Mouse (Mus musculus): ENCODE results near the gene 1700022I11Rik. TPM values are rescaled to one million over a fixed set of nuclear protein-coding genes. Genes with fewer than 3 reads are reported as not detected.

1700022I11Rik gene
- polyA plus RNA-seq, 1 experiment from 2014 or later = 1.7 TPM

GRCm38 (mm10) chr4:43010161-43011038 lies 41.0 kb downstream of the 1700022I11Rik start, which contains the start of gene Fancg:
Fancg (minus strand) TSS chr4:43010506.
- Histone ChIP-seq H3K4me2 (peak within 1 kb of the TSS; percentile 69), H3K9me3 (no peaks in the 10 kb centered on the region), H3K27me3 (replicated peaks) (no peaks in the 10 kb centered on the region), H3K4me3 (replicated peaks) (peak within 1 kb of the TSS; percentile 89), H3K27ac (no peak within 1 kb of the TSS), H3K4me1 (peaks cover 12% of the 10 kb centered on the region; the same call in 1 of the 2 replicates), H3K9ac (peak within 1 kb of the TSS; percentile 57), H3K36me3 (no peaks in the 10 kb centered on the region)
- peak; percentile 89 for ATAC-seq (ENCODE audit: insufficient read depth, low FRiP score, low read depth)
- WGBS = 1% methylated on average over 37 of the region's 37 CpGs

- WGBS = 94% methylated on average over 1 of the region's 1 CpGs
- Histone ChIP-seq H3K4me1 (peaks cover 12% of the 10 kb centered on the region; the same call in 1 of the 2 replicates), H3K36me3 (no peaks in the 10 kb centered on the region), H3K9me3 (no peaks in the 10 kb centered on the region), H3K4me2 (no peak overlapping the region), H3K4me3 (replicated peaks) (no peak overlapping the region), H3K9ac (no peak overlapping the region), H3K27ac (no peak overlapping the region), H3K27me3 (replicated peaks) (no peaks in the 10 kb centered on the region)
- ATAC-seq (ENCODE audit: insufficient read depth, low FRiP score, low read depth) = no peak
Measured at GRCm38 (mm10) chr4:43012091-43012490, 42.7 kb downstream of the 1700022I11Rik start.

GRCm38 (mm10) chr4:43018156-43018555 lies 48.8 kb downstream of the 1700022I11Rik start:
- Histone ChIP-seq H3K27ac (no peak overlapping the region), H3K4me1 (no peaks in the 10 kb centered on the region), H3K4me2 (no peak overlapping the region), H3K27me3 (replicated peaks) (no peaks in the 10 kb centered on the region), H3K9me3 (no peaks in the 10 kb centered on the region), H3K4me3 (replicated peaks) (no peak overlapping the region), H3K36me3 (peaks cover 27% of the 10 kb centered on the region), H3K9ac (no peak overlapping the region)
- ATAC-seq (ENCODE audit: insufficient read depth, low FRiP score, low read depth) = no peak
- WGBS = 92% methylated on average over 4 of the region's 4 CpGs

- 89% methylated on average over 10 of the region's 10 CpGs for WGBS
- H3K36me3 ChIP-seq = peaks cover 27% of the 10 kb centered on the region
Measured at GRCm38 (mm10) chr4:43019176-43019575, 49.8 kb downstream of the 1700022I11Rik start.

GRCm38 (mm10) chr4:43019641-43020465 lies 50.4 kb downstream of the 1700022I11Rik start:
- Histone ChIP-seq H3K4me1 (peaks cover 6% of the 10 kb centered on the region), H3K4me2 (no peak overlapping the region), H3K4me3 (replicated peaks) (no peak overlapping the region), H3K27ac (no peak overlapping the region), H3K36me3 (peaks cover 27% of the 10 kb centered on the region), H3K27me3 (replicated peaks) (no peaks in the 10 kb centered on the region), H3K9me3 (no peaks in the 10 kb centered on the region), H3K9ac (no peak overlapping the region)
- no peak for ATAC-seq (ENCODE audit: insufficient read depth, low FRiP score, low read depth)
- WGBS = 90% methylated on average over 23 of the region's 23 CpGs

More at GRCm38 (mm10) chr4:43019176-43019575, 49.8 kb downstream of the 1700022I11Rik start:
- H3K4me3 ChIP-seq (replicated peaks) = no peak overlapping the region
- no peak overlapping the region for H3K9ac ChIP-seq
- no peaks in the 10 kb centered on the region for H3K27me3 ChIP-seq (replicated peaks)
- no peaks in the 10 kb centered on the region for H3K9me3 ChIP-seq
- H3K4me2 ChIP-seq = no peak overlapping the region
- no peaks in the 10 kb centered on the region for H3K4me1 ChIP-seq
- no peak overlapping the region for H3K27ac ChIP-seq
- ATAC-seq (ENCODE audit: insufficient read depth, low FRiP score, low read depth) = no peak

- H3K4me2 ChIP-seq = no peak overlapping the region
- H3K9ac ChIP-seq = no peak overlapping the region
- no peak for ATAC-seq (ENCODE audit: insufficient read depth, low FRiP score, low read depth)
- H3K9me3 ChIP-seq = no peaks in the 10 kb centered on the region
- H3K4me1 ChIP-seq = peaks cover 8% of the 10 kb centered on the region
- no peak overlapping the region for H3K4me3 ChIP-seq (replicated peaks)
- no peak overlapping the region for H3K27ac ChIP-seq
- peaks cover 27% of the 10 kb centered on the region for H3K36me3 ChIP-seq
- 84% methylated on average over 16 of the region's 16 CpGs for whole genome bisulfite sequencing
- H3K27me3 ChIP-seq (replicated peaks) = no peaks in the 10 kb centered on the region
Measured at GRCm38 (mm10) chr4:43020876-43021275, 51.5 kb downstream of the 1700022I11Rik start.

- Histone ChIP-seq H3K4me2 (no peak overlapping the region), H3K27me3 (replicated peaks) (no peaks in the 10 kb centered on the region), H3K4me1 (peaks cover 8% of the 10 kb centered on the region), H3K4me3 (replicated peaks) (no peak overlapping the region), H3K9ac (no peak overlapping the region), H3K36me3 (peaks cover 27% of the 10 kb centered on the region), H3K9me3 (no peaks in the 10 kb centered on the region), H3K27ac (no peak overlapping the region)
- ATAC-seq (ENCODE audit: insufficient read depth, low FRiP score, low read depth) = no peak
- 77% methylated on average over 17 of the region's 17 CpGs for WGBS
Measured at GRCm38 (mm10) chr4:43021341-43021740, 51.9 kb downstream of the 1700022I11Rik start.

GRCm38 (mm10) chr4:43024673-43025072 lies 55.3 kb downstream of the 1700022I11Rik start:
- ATAC-seq (ENCODE audit: insufficient read depth, low FRiP score, low read depth) = no peak
- peak overlapping the region; percentile 47; the same call in 1 of the 2 replicates for H3K9ac ChIP-seq
- peaks cover 32% of the 10 kb centered on the region for H3K36me3 ChIP-seq
- no peaks in the 10 kb centered on the region for H3K9me3 ChIP-seq
- H3K4me2 ChIP-seq = peak overlapping the region; percentile 70
- 77% methylated on average over 14 of the region's 14 CpGs for WGBS
- H3K4me1 ChIP-seq = peaks cover 8% of the 10 kb centered on the region
- H3K27ac ChIP-seq = peak overlapping the region; percentile 92; the same call in 1 of the 2 replicates
- peak overlapping the region; percentile 64 for H3K4me3 ChIP-seq (replicated peaks)
- no peaks in the 10 kb centered on the region for H3K27me3 ChIP-seq (replicated peaks)

- no peaks in the 10 kb centered on the region for H3K27me3 ChIP-seq (replicated peaks)
- peak within 1 kb of the TSS; percentile 92 for H3K27ac ChIP-seq
- H3K4me3 ChIP-seq (replicated peaks) = peak within 1 kb of the TSS; percentile 64
- peak; percentile 93 for ATAC-seq (ENCODE audit: insufficient read depth, low FRiP score, low read depth)
- no peaks in the 10 kb centered on the region for H3K9me3 ChIP-seq
- whole genome bisulfite sequencing = 5% methylated on average over 42 of the region's 42 CpGs
- peaks cover 32% of the 10 kb centered on the region for H3K36me3 ChIP-seq
- H3K9ac ChIP-seq = peak within 1 kb of the TSS; percentile 51
- peaks cover 12% of the 10 kb centered on the region for H3K4me1 ChIP-seq
- peak within 1 kb of the TSS; percentile 70 for H3K4me2 ChIP-seq
Measured at GRCm38 (mm10) chr4:43025084-43025960, 55.9 kb downstream of the 1700022I11Rik start, which contains the start of gene Pigo. Pigo (minus strand) TSS chr4:43025819.

- H3K9me3 ChIP-seq = no peaks in the 10 kb centered on the region
- no peak overlapping the region for H3K9ac ChIP-seq
- no peak overlapping the region for H3K27ac ChIP-seq
- H3K4me1 ChIP-seq = peaks cover 21% of the 10 kb centered on the region
- no peaks in the 10 kb centered on the region for H3K27me3 ChIP-seq (replicated peaks)
- H3K4me3 ChIP-seq (replicated peaks) = no peak overlapping the region
- WGBS = 94% methylated on average over 7 of the region's 7 CpGs
- ATAC-seq (ENCODE audit: insufficient read depth, low FRiP score, low read depth) = no peak
- no peak overlapping the region for H3K4me2 ChIP-seq
- H3K36me3 ChIP-seq = peaks cover 38% of the 10 kb centered on the region
Measured at GRCm38 (mm10) chr4:43029121-43029520, 59.7 kb downstream of the 1700022I11Rik start.

GRCm38 (mm10) chr4:43029749-43030148 lies 60.3 kb downstream of the 1700022I11Rik start:
- Histone ChIP-seq H3K4me1 (peaks cover 16% of the 10 kb centered on the region), H3K27me3 (replicated peaks) (no peaks in the 10 kb centered on the region), H3K9ac (no peak overlapping the region), H3K9me3 (no peaks in the 10 kb centered on the region), H3K27ac (no peak overlapping the region), H3K4me2 (no peak overlapping the region; the same call in 1 of the 2 replicates), H3K4me3 (replicated peaks) (no peak overlapping the region), H3K36me3 (peaks cover 38% of the 10 kb centered on the region)
- no peak for ATAC-seq (ENCODE audit: insufficient read depth, low FRiP score, low read depth)
- WGBS = 89% methylated on average over 9 of the region's 9 CpGs
